Mouse (Mus musculus): ENCODE results near the gene Mta1. TPM values are rescaled to one million over a fixed set of nuclear protein-coding genes. Genes with fewer than 3 reads are reported as not detected.

The Mta1 gene
- polyA plus RNA-seq (2017; shearing (Covaris generic)): 10 to 100 TPM in 1 of 2 experiments, 1 to 10 TPM in 1; 9.6 to 15.1 TPM

- peak; percentile 74 for ATAC-seq
These were observed at the start of gene Mta1 for GRCm38 (mm10) chr12:113097749-113098281. Gene Mta1, plus strand, starts transcription at chr12:113098278.

- peak; percentile 80 for ATAC-seq
These were observed 48.2 kb upstream of the Mta1 start for GRCm38 (mm10) chr12:113049836-113050235.

- peak; percentile 44 for ATAC-seq
These were observed 47.4 kb upstream of the Mta1 start for GRCm38 (mm10) chr12:113050671-113051070.

GRCm38 (mm10) chr12:113051628-113052403 lies 46.3 kb upstream of the Mta1 start:
- ATAC-seq: no peak

GRCm38 (mm10) chr12:113056089-113056488 lies 42.0 kb upstream of the Mta1 start:
- no peak for ATAC-seq

- ATAC-seq: no peak
These were observed 37.9 kb upstream of the Mta1 start for GRCm38 (mm10) chr12:113060178-113060577.

- ATAC-seq: no peak
These were observed 36.5 kb upstream of the Mta1 start for GRCm38 (mm10) chr12:113061606-113062005.

- no peak for ATAC-seq
These were observed 35.9 kb upstream of the Mta1 start for GRCm38 (mm10) chr12:113062201-113062600.

GRCm38 (mm10) chr12:113063700-113064099 lies 34.4 kb upstream of the Mta1 start:
- no peak for ATAC-seq

GRCm38 (mm10) chr12:113068002-113068401 lies 30.1 kb upstream of the Mta1 start:
- no peak for ATAC-seq

GRCm38 (mm10) chr12:113069389-113069788 lies 28.7 kb upstream of the Mta1 start:
- ATAC-seq: no peak

- ATAC-seq: no peak
These were observed 26.8 kb upstream of the Mta1 start for GRCm38 (mm10) chr12:113071321-113071720.

GRCm38 (mm10) chr12:113071827-113072226 lies 26.3 kb upstream of the Mta1 start:
- no peak for ATAC-seq

- peak; percentile 29 for ATAC-seq
These were observed 24.4 kb upstream of the Mta1 start for GRCm38 (mm10) chr12:113073420-113074328.

- ATAC-seq: peak; percentile 80
These were observed 23.6 kb upstream of the Mta1 start, which contains the start of gene Tex22 for GRCm38 (mm10) chr12:113074329-113075062. Gene Tex22, plus strand, starts transcription at chr12:113074502.

- ATAC-seq: peak; percentile 90
These were observed 23.0 kb upstream of the Mta1 start for GRCm38 (mm10) chr12:113075063-113075454.

GRCm38 (mm10) chr12:113075486-113075885 lies 22.6 kb upstream of the Mta1 start:
- ATAC-seq: no peak

- ATAC-seq: no peak
These were observed 10.8 kb upstream of the Mta1 start for GRCm38 (mm10) chr12:113087276-113087675.

- no peak for ATAC-seq
These were observed 10.1 kb upstream of the Mta1 start for GRCm38 (mm10) chr12:113088026-113088425.

GRCm38 (mm10) chr12:113089107-113089506 lies 9.0 kb upstream of the Mta1 start:
- ATAC-seq: no peak

GRCm38 (mm10) chr12:113090053-113090452 lies 8.0 kb upstream of the Mta1 start:
- ATAC-seq: no peak

- no peak for ATAC-seq
These were observed 1.0 kb upstream of the Mta1 start for GRCm38 (mm10) chr12:113097040-113097439.

Measured in CD4-positive, CD25-positive, alpha-beta regulatory T cell, adult 4 months (primary cell).